8 mouse cellular contexts compared by ENCODE assay signal in the genomic region with DNA sequence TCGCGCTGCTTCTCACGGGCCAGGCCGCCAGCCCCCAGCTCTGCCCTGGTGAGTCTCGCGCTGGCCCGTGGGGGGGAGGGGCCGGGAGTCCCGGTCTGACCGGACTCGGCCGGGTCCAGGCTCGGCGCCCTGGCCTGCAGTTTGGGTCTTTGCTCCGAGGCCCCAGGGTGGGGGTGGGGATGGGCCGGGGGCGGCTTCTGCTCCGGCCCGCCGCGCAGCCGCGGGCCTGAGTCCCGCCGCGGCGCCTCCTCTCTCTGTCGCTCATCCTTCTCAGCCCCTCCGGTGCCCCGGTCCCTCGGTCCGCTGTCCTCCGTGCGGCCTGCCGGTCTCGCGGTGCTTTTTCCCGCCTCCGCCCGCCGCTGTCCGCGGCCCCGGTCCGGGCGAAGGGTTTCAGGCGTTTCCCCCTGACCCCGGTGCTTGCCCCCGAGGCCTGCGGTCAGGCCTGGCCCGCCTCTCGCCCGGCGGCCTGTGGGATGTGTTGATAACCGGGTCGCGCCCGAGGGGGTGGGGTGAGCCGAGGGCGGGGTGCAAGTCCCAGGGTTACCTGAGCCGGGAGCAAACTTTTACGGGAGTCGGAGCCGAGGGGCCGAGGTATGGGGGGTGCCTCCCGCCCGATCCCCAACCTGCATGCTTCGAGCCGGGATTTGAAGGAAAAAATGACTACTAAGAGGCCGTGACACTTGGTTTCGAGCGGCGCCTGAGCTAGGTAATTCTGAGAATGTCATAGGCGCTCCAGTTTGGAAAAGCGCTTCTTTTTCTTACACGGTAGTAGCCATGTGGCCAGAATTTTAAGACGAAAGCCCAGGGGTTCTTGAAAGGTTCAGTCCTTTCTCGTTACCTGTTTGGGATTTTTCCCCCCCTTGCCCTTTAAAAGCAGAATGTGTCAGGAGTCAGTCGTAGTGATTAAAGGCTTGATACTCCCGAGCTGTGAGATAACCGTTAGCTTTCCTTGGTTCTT. TPM values are rescaled to one million over a fixed set of nuclear protein-coding genes. Genes with fewer than 3 reads are reported as not detected.
DNase-seq lines count a peak whose midpoint lies in the region; ATAC-seq lines count a peak whose summit lies in the region.

No protein-coding gene starts in this region.

- H3K4me1 ChIP-seq in hindbrain, embryonic 16.5 days (ENCODE audit: control insufficient read depth, insufficient read depth, low read depth, low read length) = peaks cover 24% of the 10 kb centered on the region
- peaks cover 24% of the 10 kb centered on the region for H3K4me1 ChIP-seq in limb, embryonic 15.5 days
- peaks cover 38% of the 10 kb centered on the region for H3K4me1 ChIP-seq in midbrain, embryonic 14.5 days (ENCODE audit: control insufficient read depth, insufficient read depth, low read length)

- DNase-seq in CD4-positive, CD25-positive, alpha-beta regulatory T cell, adult 2 months (ENCODE audit: low read depth, low spot score) = peak; percentile 57
- DNase-seq in cerebellum, postnatal 36 days = peak; percentile 46 to 52
- DNase-seq in gastrocnemius, adult 8-10 months (ENCODE audit: low spot score in 2 of 2) = peak; percentile 30 to 32
- peak; percentile 53 for DNase-seq in midbrain, embryonic 14.5 days
- DNase-seq in splenic B cell, adult 2 months (ENCODE audit: low read depth, low spot score) = peak; percentile 37

- peak overlapping the region; percentile 94 for H3K9ac ChIP-seq in hindbrain, embryonic 16.5 days (ENCODE audit: low read depth, low read length)
- H3K9ac ChIP-seq in limb, embryonic 15.5 days = peak overlapping the region; percentile 99
- peak overlapping the region; percentile 99 for H3K9ac ChIP-seq in midbrain, embryonic 14.5 days (replicated peaks; ENCODE audit: low read length)

- H3K4me2 ChIP-seq in hindbrain, embryonic 16.5 days (ENCODE audit: low read length) = peak overlapping the region; percentile 84
- H3K4me2 ChIP-seq in limb, embryonic 15.5 days = peak overlapping the region; percentile 50
- peak overlapping the region; percentile 87 for H3K4me2 ChIP-seq in midbrain, embryonic 14.5 days (ENCODE audit: low read length)

- H3K27ac ChIP-seq in hindbrain, embryonic 16.5 days (ENCODE audit: low read depth, low read length) = peak overlapping the region; percentile 97
- H3K27ac ChIP-seq in limb, embryonic 15.5 days = peak overlapping the region; percentile 98
- H3K27ac ChIP-seq in midbrain, embryonic 14.5 days (replicated peaks; ENCODE audit: low read depth, low read length) = peak overlapping the region; percentile 98

- no peaks in the 10 kb centered on the region for H3K27me3 ChIP-seq in hindbrain, embryonic 16.5 days (replicated peaks; ENCODE audit: control insufficient read depth, insufficient read depth, low read length)
- H3K27me3 ChIP-seq in limb, embryonic 15.5 days = no peaks in the 10 kb centered on the region
- H3K27me3 ChIP-seq in midbrain, embryonic 14.5 days (ENCODE audit: control insufficient read depth, insufficient read depth, low read length) = no peaks in the 10 kb centered on the region
- no peaks in the 10 kb centered on the region for H3K27me3 ChIP-seq in splenic B cell, adult 2 months (ENCODE audit: control insufficient read depth, insufficient read depth, low read length, poor library complexity, severe bottlenecking)

- no peaks in the 10 kb centered on the region for H3K9me3 ChIP-seq in hindbrain, embryonic 16.5 days (ENCODE audit: control insufficient read depth, low read length)
- no peaks in the 10 kb centered on the region for H3K9me3 ChIP-seq in limb, embryonic 15.5 days
- no peaks in the 10 kb centered on the region for H3K9me3 ChIP-seq in midbrain, embryonic 14.5 days (ENCODE audit: control insufficient read depth, low read length)

- WGBS in hindbrain, embryonic 16.5 days = under 1% methylated on average over 61 of the region's 81 CpGs
- WGBS in limb, embryonic 15.5 days = under 1% methylated on average over 76 of the region's 81 CpGs
- WGBS in midbrain, embryonic 14.5 days = under 1% methylated on average over 77 of the region's 81 CpGs

- ATAC-seq in CD4-positive, CD25-positive, alpha-beta regulatory T cell, adult 4 months = no peak
- ATAC-seq in hindbrain, embryonic 16.5 days = no peak
- ATAC-seq in limb, embryonic 15.5 days (ENCODE audit: insufficient number of reproducible peaks, low FRiP score, low TSS enrichment, low read depth) = peak; percentile 50; the same call in 1 of the 2 replicates
- no peak for ATAC-seq in midbrain, embryonic 14.5 days (ENCODE audit: low FRiP score, low TSS enrichment)

- no peaks in the 10 kb centered on the region for H3K36me3 ChIP-seq in hindbrain, embryonic 16.5 days (ENCODE audit: control insufficient read depth, insufficient read depth, low read length)
- H3K36me3 ChIP-seq in limb, embryonic 15.5 days = peaks cover 2% of the 10 kb centered on the region; the same call in 1 of the 2 replicates
- no peaks in the 10 kb centered on the region; the same call in 1 of the 2 replicates for H3K36me3 ChIP-seq in midbrain, embryonic 14.5 days (ENCODE audit: control insufficient read depth, insufficient read depth, low read length)
- H3K36me3 ChIP-seq in splenic B cell, adult 2 months (ENCODE audit: control insufficient read depth, insufficient read depth, low read length, poor library complexity, severe bottlenecking) = no peaks in the 10 kb centered on the region

- H3K4me3 ChIP-seq in hindbrain, embryonic 16.5 days (ENCODE audit: low read length) = peak overlapping the region; percentile 100
- H3K4me3 ChIP-seq in limb, embryonic 15.5 days = peak overlapping the region; percentile 99
- H3K4me3 ChIP-seq in midbrain, embryonic 14.5 days (replicated peaks; ENCODE audit: low read depth, low read length) = peak overlapping the region; percentile 100

RNA-seq across cellular contexts. Expression of a gene that starts 0.6 kb away (rescaled TPM):
- polyA plus RNA-seq in CD4-positive, CD25-positive, alpha-beta regulatory T cell, adult 4 months (2017; shearing (Covaris generic)) = 100 to 1,000 TPM in 1 of 2 experiments, 10 to 100 TPM in 1; 78.7 to 103 TPM
- 10 to 100 TPM; 18.3 to 26.7 (median 21.0) TPM for total RNA-seq in gastrocnemius, adult 8-10 months (2022)
- polyA plus RNA-seq in hindbrain, embryonic 16.5 days (2015; fragmentation: Nextera tagmentation; extraction: Ambion mirVana) = 166 and 174 TPM in 2 replicates
- 160 and 164 TPM in 2 replicates for polyA plus RNA-seq in limb, embryonic 15.5 days (2015; fragmentation: Nextera tagmentation; extraction: Ambion mirVana)
- 152 and 207 TPM in 2 replicates for polyA plus RNA-seq in midbrain, embryonic 14.5 days (2014; fragmentation: Nextera tagmentation; extraction: Ambion mirVana)

RNA-seq across cellular contexts. Expression of a gene that starts 26.8 kb away (rescaled TPM):
- 10 to 100 TPM in 1 of 2 experiments, 1 to 10 TPM in 1; 9.7 to 12.3 TPM for polyA plus RNA-seq in CD4-positive, CD25-positive, alpha-beta regulatory T cell, adult 4 months (2017; shearing (Covaris generic))
- 10 to 100 TPM; 21.2 to 27.1 (median 24.9) TPM for total RNA-seq in gastrocnemius, adult 8-10 months (2022)
- polyA plus RNA-seq in hindbrain, embryonic 16.5 days (2015; fragmentation: Nextera tagmentation; extraction: Ambion mirVana) = 35.2 and 44.8 TPM in 2 replicates
- polyA plus RNA-seq in limb, embryonic 15.5 days (2015; fragmentation: Nextera tagmentation; extraction: Ambion mirVana) = 25.0 and 25.9 TPM in 2 replicates
- polyA plus RNA-seq in midbrain, embryonic 14.5 days (2014; fragmentation: Nextera tagmentation; extraction: Ambion mirVana) = 31.1 and 47.7 TPM in 2 replicates
